Mouse (Mus musculus) myocyte (in vitro differentiated cells): ENCODE measurements around the gene Trak1. TPM values are rescaled to one million over a fixed set of nuclear protein-coding genes. Genes with fewer than 3 reads are reported as not detected.
A peak's percentile ranks its signal among the peaks of the same experiment; 100 is the strongest.

Experiments used
- H3K27me3 ChIP-seq: one replicate; pipeline ENCODE4 v1.6.1; 2011; ENCODE audit not compliant: control insufficient read depth, insufficient read depth, insufficient read length
- H3K36me3 ChIP-seq: one replicate; pipeline ENCODE4 v1.6.1; 2011; ENCODE audit not compliant: control insufficient read depth, insufficient read depth
- H3K4me2 ChIP-seq: one replicate; pipeline ENCODE4 v1.6.1; 2011; ENCODE audit warnings: low read depth, control low read depth
- H3K4me3 ChIP-seq: one replicate; pipeline ENCODE4 v1.5.1; 2011; ENCODE audit warnings: mild to moderate bottlenecking, control low read depth, moderate library complexity
- H3K79me2 ChIP-seq: one replicate; pipeline ENCODE4 v1.6.1; 2011; ENCODE audit not compliant: control insufficient read depth, insufficient read depth
- H3ac ChIP-seq: one replicate; pipeline ENCODE4 v1.6.1; 2011; ENCODE audit not compliant: control insufficient read depth, insufficient read length
- CEBPB ChIP-seq: IDR thresholded peaks from 2 replicates; pipeline ENCODE4 v1.6.1; 2011; ENCODE audit warnings: mild to moderate bottlenecking, moderate library complexity; ENCODE audit not compliant: poor library complexity, insufficient read depth, severe bottlenecking
- E2F4 ChIP-seq: IDR thresholded peaks from one replicate; pipeline ENCODE4 v1.6.1; 2011; ENCODE audit warnings: mild to moderate bottlenecking, control low read depth, moderate library complexity; ENCODE audit not compliant: insufficient read depth
- MAX ChIP-seq: IDR thresholded peaks from one replicate; pipeline ENCODE4 v1.6.1; 2011; ENCODE audit warnings: low read depth, mild to moderate bottlenecking, control low read depth
- MYOD1 ChIP-seq, 3 experiments: IDR thresholded peaks; one replicate each; pipeline ENCODE4 v1.6.1; 2011; ENCODE audit warnings: control low read depth in 2 of 3, low read depth in 2 of 3, mild to moderate bottlenecking in 2 of 3, moderate library complexity in 1 of 3; ENCODE audit not compliant: insufficient read length in 2 of 3, control insufficient read depth in 1 of 3
- MYOG ChIP-seq, 3 experiments: IDR thresholded peaks; one replicate each; pipeline ENCODE4 v1.6.1; 2011; ENCODE audit warnings: control low read depth in 2 of 3, low read depth in 2 of 3, mild to moderate bottlenecking in 2 of 3; ENCODE audit not compliant: insufficient read length in 2 of 3, control insufficient read depth in 1 of 3, insufficient read depth in 1 of 3
- POLR2A ChIP-seq: IDR thresholded peaks from one replicate; pipeline ENCODE4 v1.6.1; 2011; ENCODE audit warnings: low read depth, mild to moderate bottlenecking, control low read depth, moderate library complexity; ENCODE audit not compliant: insufficient read length
- POLR2AphosphoS2 ChIP-seq: IDR thresholded peaks from one replicate; pipeline ENCODE4 v1.6.1; 2011; ENCODE audit warnings: low read depth, control low read depth; ENCODE audit not compliant: insufficient read length
- REST ChIP-seq: IDR thresholded peaks from one replicate; pipeline ENCODE4 v1.6.1; 2011; ENCODE audit warnings: mild to moderate bottlenecking, control low read depth, moderate library complexity; ENCODE audit not compliant: insufficient read depth, insufficient read length
- SRF ChIP-seq: IDR thresholded peaks from one replicate; pipeline ENCODE4 v1.6.1; 2011; ENCODE audit warnings: low read depth; ENCODE audit not compliant: control insufficient read depth, insufficient read length
- TCF12 ChIP-seq: IDR thresholded peaks from one replicate; pipeline ENCODE4 v1.6.1; 2011; ENCODE audit warnings: mild to moderate bottlenecking, control low read depth; ENCODE audit not compliant: poor library complexity, insufficient read depth, severe bottlenecking
- TCF3 ChIP-seq: IDR thresholded peaks from one replicate; pipeline ENCODE4 v1.6.1; 2011; ENCODE audit warnings: low read depth, control low read depth; ENCODE audit not compliant: insufficient read length
- USF1 ChIP-seq: IDR thresholded peaks from one replicate; pipeline ENCODE4 v1.6.1; 2011; ENCODE audit warnings: low read depth, mild to moderate bottlenecking, control low read depth, moderate library complexity
- polyA plus RNA-seq: library from polyadenylated mRNA; unstranded; fragments of >200 nt; fragmentation: generic; extraction: Trizol; gene quantifications from one replicate; pipeline ENCODE4 v1.2.1, GENCODE M21; 2012; ENCODE audit warnings: missing spikeins

Gene Trak1
- polyA plus RNA-seq, 1 experiment, result 60.8 TPM

GRCm38 (mm10) chr9:121305456-121305855, 8.2 kb downstream of the Trak1 start:
- TF ChIP-seq SRF, result no peak
- TF ChIP-seq MYOG (IDR thresholded peaks at IDR 0.05; ENCODE audit: control insufficient read depth in 1 of 3, insufficient read depth in 1 of 3, insufficient read length in 2 of 3, low read depth in 2 of 3), result no peak
- no peak for TF ChIP-seq MYOD1 (IDR thresholded peaks at IDR 0.05; ENCODE audit: control insufficient read depth in 1 of 3, insufficient read length in 2 of 3, low read depth in 2 of 3)
- no peak for TF ChIP-seq POLR2AphosphoS2
- TF ChIP-seq MAX, result no peak
- TF ChIP-seq REST, result no peak
- TF ChIP-seq CEBPB, result no peak
- TF ChIP-seq TCF12, result no peak
- no peak for TF ChIP-seq E2F4
- no peak for TF ChIP-seq POLR2A
- TF ChIP-seq USF1, result no peak
- no peak for TF ChIP-seq TCF3
- no peak overlapping the region for H3ac ChIP-seq
- H3K27me3 ChIP-seq, result no peaks in the 10 kb centered on the region
- peaks cover 10% of the 10 kb centered on the region for H3K36me3 ChIP-seq
- H3K4me2 ChIP-seq, result no peak overlapping the region
- H3K4me3 ChIP-seq, result no peak overlapping the region
- peaks cover 98% of the 10 kb centered on the region for H3K79me2 ChIP-seq

- TF ChIP-seq CEBPB (no peak), TCF3 (no peak), USF1 (no peak), MYOD1 (IDR thresholded peaks at IDR 0.05; ENCODE audit: control insufficient read depth in 1 of 3, insufficient read length in 2 of 3, low read depth in 2 of 3) (no peak), POLR2AphosphoS2 (no peak), SRF (no peak), E2F4 (no peak), REST (no peak), POLR2A (no peak), MYOG (IDR thresholded peaks at IDR 0.05; ENCODE audit: control insufficient read depth in 1 of 3, insufficient read depth in 1 of 3, insufficient read length in 2 of 3, low read depth in 2 of 3) (no peak), TCF12 (no peak), MAX (no peak)
- Histone ChIP-seq H3K36me3 (peaks cover 1% of the 10 kb centered on the region), H3K79me2 (peaks cover 89% of the 10 kb centered on the region), H3ac (no peak overlapping the region), H3K27me3 (no peaks in the 10 kb centered on the region), H3K4me3 (no peak overlapping the region), H3K4me2 (no peak overlapping the region)
Observed at GRCm38 (mm10) chr9:121309287-121309686, 12.0 kb downstream of the Trak1 start.

- Histone ChIP-seq H3K36me3 (no peaks in the 10 kb centered on the region), H3K4me2 (no peak overlapping the region), H3K4me3 (no peak overlapping the region), H3K79me2 (peaks cover 84% of the 10 kb centered on the region), H3K27me3 (no peaks in the 10 kb centered on the region), H3ac (no peak overlapping the region)
- no peak for TF ChIP-seq MAX
- no peak for TF ChIP-seq E2F4
- peak in 2 of 3 experiments; percentile 13 to 64 for TF ChIP-seq MYOG (IDR thresholded peaks at IDR 0.05; ENCODE audit: control insufficient read depth in 1 of 3, insufficient read depth in 1 of 3, insufficient read length in 2 of 3, low read depth in 2 of 3)
- TF ChIP-seq USF1, result no peak
- TF ChIP-seq REST, result no peak
- no peak for TF ChIP-seq TCF3
- TF ChIP-seq SRF, result no peak
- no peak for TF ChIP-seq POLR2AphosphoS2
- no peak for TF ChIP-seq CEBPB
- no peak for TF ChIP-seq POLR2A
- TF ChIP-seq TCF12, result no peak
- peak in 2 of 3 experiments; percentile 18 to 71 for TF ChIP-seq MYOD1 (IDR thresholded peaks at IDR 0.05; ENCODE audit: control insufficient read depth in 1 of 3, insufficient read length in 2 of 3, low read depth in 2 of 3)
Observed at GRCm38 (mm10) chr9:121310501-121310900, 13.2 kb downstream of the Trak1 start.

- no peak overlapping the region for H3ac ChIP-seq
- H3K79me2 ChIP-seq, result peaks cover 79% of the 10 kb centered on the region
- H3K36me3 ChIP-seq, result no peaks in the 10 kb centered on the region
- no peak overlapping the region for H3K4me2 ChIP-seq
- no peaks in the 10 kb centered on the region for H3K27me3 ChIP-seq
- no peak for TF ChIP-seq REST
- no peak for TF ChIP-seq POLR2AphosphoS2
- TF ChIP-seq POLR2A, result no peak
- no peak for TF ChIP-seq MYOG (IDR thresholded peaks at IDR 0.05; ENCODE audit: control insufficient read depth in 1 of 3, insufficient read depth in 1 of 3, insufficient read length in 2 of 3, low read depth in 2 of 3)
- no peak for TF ChIP-seq USF1
- no peak for TF ChIP-seq CEBPB
- TF ChIP-seq SRF, result no peak
- TF ChIP-seq MYOD1 (IDR thresholded peaks at IDR 0.05; ENCODE audit: control insufficient read depth in 1 of 3, insufficient read length in 2 of 3, low read depth in 2 of 3), result no peak
- no peak for TF ChIP-seq TCF3
- TF ChIP-seq E2F4, result no peak
- no peak for TF ChIP-seq MAX
- TF ChIP-seq TCF12, result no peak
- no peak overlapping the region for H3K4me3 ChIP-seq
Observed at GRCm38 (mm10) chr9:121311846-121312236, 14.5 kb downstream of the Trak1 start.
